Mouse (Mus musculus) ES-CJ7 (cell line): ENCODE measurements around the gene Plod3.
A peak's percentile ranks its signal among the peaks of the same experiment; 100 is the strongest.
"Not testable (repeated sequence)": the region's sequence is repeated elsewhere in the genome, so short reads cannot be mapped to it uniquely, and the experiment has no call there.

Experiments
- DNase-seq: peaks from one replicate; pipeline ENCODE4 v3.0.0; 2011; ENCODE audit warnings: low read depth, low spot score

Gene Plod3

DNA sequence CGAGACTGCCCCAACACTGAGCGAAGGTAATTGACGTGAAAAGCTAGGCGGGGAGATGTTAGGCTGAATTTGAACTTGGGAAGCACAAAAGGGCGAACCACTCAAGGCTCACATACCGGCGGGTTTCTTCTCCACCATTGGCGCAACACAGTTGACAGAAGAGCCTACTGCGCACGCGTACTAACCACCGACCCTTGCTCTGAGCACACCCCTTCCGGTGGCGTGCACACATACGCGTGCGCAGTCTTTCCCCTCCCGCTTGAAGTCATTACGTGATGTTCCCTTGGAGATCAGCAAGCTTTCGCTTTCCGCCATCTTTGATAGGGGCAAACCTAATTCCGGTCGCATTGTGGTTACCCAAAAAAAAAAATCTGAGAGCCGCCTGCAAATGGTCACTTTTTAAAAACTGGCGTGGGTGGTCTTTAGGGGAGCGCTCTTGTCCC lies at the start of gene Plod3:
Gene Plod3, plus strand, starts transcription at position 325 of the 443 bp plus-strand sequence.
- peak; percentile 100 for DNase-seq

DNA sequence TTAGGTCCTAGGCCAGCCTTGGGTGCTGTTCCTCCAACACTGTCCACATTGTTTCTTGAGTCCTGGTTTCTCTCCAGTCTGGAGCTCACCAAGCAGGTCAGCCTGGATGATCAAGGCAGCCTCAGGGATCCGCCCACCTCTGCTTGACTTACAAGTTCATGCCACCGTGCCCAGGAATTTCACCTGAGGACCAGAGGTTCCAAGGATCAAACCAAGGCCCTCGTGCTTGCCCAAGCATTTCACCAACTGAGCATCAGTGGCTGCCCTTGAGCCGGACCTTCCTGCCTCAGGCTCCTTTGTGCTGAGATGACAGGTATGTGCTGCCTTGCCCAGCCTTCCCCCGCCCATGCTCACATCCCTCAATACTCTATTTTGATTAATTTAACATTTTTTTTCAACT lies 49.2 kb upstream of the Plod3 start:
- no peak for DNase-seq

DNA sequence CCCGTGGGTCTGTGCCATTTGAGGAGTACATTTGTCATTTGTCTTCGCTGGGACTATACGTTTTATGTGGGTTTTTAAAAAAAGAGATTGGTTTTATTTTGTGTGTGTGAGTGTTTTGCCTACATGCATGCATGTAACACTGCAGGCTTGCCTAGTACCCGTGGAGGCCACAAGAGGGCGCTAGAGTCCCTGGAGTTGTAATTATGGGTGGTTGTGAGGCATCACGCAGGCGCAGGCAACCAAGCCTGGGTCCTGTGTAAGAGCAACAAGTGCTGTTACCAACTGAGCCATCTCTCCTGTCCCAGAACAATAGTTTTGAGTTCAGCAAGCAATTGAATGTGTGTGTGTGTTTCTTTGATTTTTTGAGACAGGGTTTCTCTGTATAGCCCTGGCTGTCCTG lies 47.5 kb upstream of the Plod3 start:
- DNase-seq = peak; percentile 75

DNA sequence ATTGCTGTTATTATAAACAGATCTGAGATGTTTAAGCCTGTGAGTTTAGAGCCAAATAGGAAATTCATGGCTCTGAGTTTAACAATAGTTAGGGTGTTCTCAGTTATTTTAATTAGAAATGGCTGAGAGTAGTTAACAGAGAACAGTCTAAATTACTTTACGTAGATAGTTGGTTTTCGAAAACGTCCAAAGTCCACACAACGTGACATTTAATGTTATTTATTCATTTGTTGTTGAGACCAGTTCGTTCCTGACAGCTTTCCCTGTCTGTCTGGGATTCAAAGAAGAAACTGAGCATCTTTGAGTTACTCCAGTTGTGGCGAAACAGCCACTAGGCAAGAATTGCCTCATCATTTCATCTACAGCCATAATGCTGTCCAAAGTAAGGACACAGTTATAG lies 46.8 kb upstream of the Plod3 start:
- DNase-seq = not testable (repeated sequence)

DNA sequence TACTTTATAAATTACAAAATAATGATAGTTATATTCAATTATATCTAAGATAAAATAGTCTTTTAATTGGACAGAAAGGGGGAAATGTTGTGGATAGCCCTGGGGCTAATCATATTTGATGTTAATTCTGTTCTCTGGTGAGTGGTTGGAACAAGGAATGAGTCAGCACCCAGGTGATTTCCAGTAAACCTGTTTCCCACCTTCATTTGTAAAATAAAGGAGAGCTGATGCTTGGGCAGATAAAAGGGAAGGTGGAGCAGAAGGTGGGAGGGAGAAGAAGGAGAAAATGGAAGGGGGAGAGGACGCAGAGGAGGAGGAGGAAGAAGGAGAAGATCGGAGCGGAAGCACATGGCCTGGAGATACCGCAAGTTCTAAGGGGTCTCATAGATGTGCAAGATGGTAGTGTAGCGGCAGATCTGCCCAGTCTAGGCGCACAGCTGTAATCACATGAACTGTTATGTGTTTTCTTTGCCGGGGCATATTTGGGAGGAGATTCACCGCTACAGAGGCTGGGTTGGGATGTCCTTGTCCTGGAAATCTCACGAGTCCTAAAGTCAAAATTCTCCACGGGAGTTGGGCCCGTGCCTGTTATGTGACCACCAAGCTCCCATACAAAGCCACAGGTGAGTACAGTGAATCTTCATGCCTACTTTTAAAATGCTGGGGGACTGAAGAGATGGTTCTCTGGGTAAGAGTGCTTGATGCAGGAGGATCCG lies 45.8 kb upstream of the Plod3 start:
- DNase-seq = peak; percentile 85

DNA sequence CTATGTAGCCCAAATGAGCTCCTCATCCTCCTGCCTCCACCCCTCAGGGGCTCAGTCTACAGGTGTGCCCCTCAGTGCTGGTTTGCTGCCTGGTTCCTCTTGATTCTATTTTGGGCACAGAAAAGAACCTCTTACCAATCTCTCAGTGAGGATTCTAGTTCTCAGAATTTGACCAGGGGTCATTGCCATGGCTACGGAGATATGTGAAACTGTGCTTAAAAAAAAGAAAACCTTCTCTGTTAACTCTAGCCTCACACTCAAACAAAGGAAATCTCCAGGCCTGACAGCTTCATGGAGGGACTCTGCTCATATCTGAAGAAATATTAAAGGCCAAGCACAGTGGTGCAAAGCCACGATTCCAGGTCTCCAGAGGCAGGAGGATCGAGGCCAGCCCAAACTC lies 44.0 kb upstream of the Plod3 start:
- no peak for DNase-seq

DNA sequence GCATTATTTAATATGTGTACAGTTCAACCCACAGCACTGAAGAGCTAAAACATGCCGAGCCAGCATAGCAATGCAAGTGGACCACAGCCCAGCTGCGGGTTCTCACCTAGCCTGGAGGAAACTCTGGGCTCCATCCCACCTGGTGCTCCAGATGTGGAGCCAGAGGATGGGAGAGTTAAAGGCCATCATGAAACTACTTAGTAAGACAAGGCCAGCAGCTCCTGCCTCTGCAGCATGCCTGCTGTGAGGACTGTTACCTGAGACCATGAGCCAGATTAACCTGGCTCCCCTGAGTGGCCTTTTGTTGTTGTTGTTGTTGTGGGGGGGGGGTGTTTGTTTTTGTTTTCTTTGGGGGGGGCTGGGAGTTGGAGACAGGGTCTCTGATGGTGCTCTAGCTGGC lies 43.4 kb upstream of the Plod3 start:
- DNase-seq = no peak

DNA sequence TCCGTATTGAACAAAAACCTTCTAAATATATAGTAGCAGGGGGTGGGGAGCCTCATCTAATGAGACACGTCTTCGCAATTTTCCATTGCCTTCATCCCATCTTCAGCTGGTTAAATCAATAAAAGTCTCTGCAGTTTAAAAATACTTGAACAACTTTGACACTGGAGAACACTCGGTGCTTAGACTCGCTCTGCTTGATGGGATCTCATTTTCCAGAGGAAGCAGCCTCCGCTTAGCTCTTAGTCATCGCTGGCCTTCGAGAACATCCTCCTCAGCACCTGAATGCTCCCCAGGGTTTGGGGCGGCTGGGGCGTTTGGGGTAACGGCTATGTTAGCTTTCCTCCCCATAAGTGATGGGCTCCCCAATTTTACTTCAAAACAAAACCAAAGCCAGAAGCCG lies 41.7 kb upstream of the Plod3 start:
- no peak for DNase-seq

DNA sequence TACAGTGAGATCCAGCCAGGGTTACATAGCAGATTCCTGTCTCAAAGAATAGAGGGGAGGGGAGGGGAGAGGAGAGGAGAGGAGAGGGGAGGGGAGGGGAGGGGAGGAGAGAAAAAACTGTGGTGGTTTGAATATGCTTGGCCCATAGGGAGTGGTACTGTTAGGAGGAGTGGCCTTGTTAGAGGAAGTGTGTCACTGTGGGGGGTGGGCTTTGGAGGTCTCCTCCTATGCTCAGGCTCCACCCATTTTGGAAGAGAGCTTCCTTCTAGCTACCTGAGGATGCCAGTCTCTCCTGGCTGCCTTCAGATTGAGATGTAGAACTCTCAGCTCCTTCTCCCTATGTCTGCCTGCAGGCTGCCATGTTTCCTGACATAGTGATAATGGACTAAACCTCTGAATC lies 38.9 kb upstream of the Plod3 start:
- peak; percentile 71 for DNase-seq

DNA sequence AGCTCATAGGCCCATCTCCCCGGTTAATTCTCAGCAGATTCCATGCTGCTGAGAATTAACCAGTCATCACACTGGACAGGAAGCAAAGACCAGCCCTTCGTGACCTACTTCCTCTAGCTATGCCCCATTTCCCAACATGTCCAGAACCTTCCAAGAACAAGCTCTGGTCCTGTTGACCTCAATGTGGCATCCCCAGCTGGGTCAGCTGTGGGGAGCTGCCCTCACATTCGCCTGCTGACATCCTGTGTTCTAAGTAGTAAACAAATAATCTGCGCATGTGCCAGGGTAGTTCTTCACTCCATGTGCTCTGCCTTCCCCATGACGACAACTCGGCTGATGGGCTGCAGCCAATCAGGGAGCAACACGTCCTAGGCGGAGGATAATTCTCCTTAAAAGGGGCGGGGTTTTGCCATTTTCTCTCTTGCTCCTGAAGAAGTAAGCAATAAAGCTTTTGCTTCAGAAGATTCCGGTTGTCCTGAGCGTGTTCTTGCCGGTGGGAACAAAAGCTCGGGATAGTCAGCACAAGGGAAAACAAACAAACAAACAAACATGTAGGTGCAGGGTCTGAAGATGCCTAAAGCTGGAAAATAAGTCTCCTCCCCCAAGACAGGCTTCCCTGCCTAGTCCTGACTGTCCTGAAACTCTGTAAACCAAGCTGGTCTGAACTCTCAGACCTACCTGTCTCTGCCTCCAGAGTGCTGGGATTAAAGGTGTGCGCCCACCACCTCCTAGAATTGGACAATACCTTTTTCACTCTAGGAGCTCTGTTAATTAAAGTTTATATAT lies 37.1 kb upstream of the Plod3 start:
- DNase-seq = not testable (repeated sequence)

DNA sequence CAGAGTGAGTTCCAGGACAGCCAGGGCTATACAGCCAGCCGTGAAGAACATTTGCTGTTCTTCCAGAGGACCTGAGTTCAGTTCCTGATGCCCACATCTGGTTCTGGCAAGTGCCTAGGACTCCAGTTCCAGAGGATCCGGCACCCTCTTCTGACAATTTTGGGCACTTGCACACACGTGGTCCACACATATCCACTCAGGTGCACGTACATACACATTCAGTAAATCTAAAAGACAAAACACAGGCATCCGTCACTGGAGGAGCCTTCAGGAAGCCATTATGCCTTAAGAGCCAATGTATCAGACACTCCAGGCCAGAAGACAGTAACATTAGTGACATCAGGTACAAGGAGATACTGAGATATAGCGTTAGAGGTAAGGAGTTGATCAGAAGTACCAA lies 36.3 kb upstream of the Plod3 start:
- peak; percentile 52 for DNase-seq

DNA sequence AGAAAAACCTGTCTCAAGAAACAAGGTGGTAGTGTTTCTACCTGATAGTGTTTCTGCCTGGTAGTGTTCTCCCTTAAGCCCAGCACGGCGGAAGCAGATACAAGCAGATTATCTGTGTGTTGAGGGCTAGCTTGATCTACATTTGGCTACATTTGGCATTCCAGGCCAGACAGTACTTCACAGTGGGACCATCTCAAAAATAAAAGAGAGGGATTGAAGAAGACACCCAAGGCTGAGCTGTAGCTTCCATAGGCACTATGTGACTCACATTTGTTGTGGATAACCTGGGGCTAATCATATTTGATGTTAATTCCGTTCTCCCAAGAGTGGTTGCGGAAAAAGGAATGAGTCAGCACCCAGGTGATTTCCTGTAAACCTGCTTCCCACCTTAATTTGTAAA lies 34.7 kb upstream of the Plod3 start:
- peak; percentile 58 for DNase-seq

DNA sequence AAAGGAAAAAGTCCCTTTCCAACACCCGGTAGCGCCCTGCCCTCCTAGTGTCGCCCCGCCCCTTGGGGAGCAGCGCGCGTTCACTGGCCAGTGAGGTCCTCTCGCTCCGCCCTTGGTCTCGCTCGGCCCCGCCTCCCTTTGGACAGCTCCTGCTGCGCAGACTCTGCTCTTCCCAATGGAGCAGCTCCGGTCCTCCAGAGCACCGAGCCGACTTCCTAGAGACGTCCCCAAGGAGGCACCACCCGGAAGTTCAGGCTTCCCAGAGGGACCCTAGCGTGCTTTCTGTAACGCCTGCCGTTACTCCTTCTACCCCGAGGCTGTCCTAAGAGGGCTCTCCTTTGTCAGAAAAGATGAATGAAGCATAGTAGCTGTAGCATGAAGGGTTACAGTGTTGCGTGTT lies 33.8 kb upstream of the Plod3 start, which contains the start of gene Fis1:
Gene Fis1, plus strand, starts transcription at position 261 of the 400 bp plus-strand sequence.
- peak; percentile 99 for DNase-seq

DNA sequence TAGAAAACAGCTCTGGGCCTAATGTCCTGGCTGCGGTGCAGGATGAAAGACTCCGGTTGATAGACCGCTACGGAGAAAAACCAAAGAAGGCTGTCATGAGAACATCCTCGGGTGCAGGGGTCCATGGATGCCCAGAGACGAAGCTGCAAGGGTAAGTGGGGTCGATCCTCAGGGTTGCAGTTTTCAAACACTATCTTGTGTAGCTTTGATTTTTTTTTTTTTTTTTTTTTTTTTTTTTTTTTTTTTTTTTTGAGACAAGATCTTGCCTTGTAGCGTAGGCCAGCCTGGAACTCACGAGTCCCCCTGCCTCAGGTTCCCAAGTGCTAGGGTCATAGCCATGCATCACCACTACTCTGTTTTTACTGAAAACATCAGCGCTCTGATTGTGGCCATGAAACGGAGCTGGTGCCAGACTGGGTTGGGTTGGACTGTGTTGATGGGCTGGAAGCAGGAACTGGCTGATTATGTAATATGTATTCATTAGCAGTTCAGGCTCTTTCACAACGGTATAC lies 33.3 kb upstream of the Plod3 start:
- no peak for DNase-seq

DNA sequence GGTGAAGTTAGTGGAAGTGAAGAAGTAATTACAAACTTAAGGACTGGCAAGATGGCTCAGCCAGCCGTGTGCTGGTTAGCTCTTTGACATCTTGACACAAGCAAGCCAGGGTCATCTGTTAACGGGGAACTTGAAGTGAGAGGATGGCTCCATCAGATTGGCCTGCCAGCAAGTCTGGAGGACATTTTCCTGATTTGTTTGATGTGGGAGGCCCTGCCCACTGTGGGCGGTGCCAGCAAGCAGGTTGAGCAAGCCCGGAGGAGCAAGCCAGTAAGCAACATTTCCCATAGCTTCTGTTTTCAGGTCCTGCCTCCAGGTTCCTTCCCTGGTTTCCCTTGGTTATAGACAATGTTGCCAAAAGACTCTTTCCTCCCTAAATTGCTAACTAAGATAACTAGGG lies 31.2 kb upstream of the Plod3 start:
- DNase-seq = no peak

DNA sequence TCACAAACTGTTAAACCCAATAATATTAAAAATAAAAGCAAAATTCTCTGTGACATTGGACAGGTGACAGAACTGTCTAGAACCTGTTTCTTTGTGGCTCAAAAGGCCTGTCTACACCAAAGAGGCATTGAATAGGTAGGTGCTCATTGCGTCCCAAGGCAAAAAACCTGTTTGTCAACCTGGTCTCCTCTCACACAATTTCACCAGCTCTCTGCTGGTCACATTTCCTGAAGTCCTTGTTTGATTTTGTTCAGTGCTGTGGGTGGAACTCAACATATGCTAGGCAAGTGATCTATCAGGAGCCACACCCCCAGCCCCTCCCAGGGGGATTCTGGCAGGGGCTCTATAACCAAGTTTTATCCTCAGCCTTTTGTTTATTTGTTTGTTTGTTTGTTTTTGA lies 29.6 kb upstream of the Plod3 start:
- no peak for DNase-seq

DNA sequence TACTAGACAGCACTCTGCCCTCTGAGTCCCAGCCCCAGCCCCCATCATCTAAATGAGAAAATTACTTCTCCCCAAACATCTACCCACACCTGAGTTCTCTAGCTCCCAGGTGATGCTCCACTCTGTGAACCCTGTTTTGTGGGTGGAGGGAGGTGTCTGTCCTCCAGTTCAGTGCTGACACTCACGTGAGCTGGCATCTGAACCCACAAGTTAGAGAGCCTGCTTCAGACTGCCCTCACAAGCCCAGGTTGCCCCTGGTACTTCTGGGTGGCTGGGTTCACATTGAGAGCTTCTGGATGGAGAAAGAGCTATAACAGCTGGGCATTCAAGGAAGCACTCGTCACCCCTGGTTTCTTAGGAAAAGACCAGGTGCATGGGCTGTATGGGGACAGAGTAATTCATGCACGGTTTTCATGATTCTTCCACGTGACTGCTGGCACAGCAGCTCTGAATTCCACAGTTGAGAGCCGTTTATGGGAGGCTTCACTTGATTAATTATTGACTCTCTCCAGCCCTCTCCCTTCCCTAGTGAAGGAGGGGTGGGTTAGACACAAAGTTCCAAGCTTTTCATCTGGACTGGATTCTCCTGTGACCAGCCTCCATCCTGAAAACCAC lies 27.7 kb upstream of the Plod3 start:
- no peak for DNase-seq

DNA sequence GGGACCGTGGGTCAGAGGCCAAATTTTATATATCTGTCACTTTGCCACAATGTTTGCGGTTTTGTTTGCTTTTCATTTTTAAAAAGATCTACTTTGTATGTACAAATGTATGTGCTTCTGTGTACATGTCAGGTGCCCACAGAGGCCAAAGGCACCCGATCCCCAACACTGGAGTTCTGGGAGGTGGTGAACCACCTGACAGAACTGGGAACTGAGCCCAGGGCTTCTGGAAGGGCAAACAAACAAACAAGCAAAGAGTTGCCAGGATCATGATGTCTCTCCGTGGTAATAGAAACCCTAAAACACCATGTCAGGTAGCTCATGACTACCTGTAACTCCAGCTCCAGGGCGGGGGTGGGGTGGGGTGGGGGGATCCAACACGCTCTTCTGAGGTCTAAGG lies 26.8 kb upstream of the Plod3 start:
- no peak for DNase-seq

DNA sequence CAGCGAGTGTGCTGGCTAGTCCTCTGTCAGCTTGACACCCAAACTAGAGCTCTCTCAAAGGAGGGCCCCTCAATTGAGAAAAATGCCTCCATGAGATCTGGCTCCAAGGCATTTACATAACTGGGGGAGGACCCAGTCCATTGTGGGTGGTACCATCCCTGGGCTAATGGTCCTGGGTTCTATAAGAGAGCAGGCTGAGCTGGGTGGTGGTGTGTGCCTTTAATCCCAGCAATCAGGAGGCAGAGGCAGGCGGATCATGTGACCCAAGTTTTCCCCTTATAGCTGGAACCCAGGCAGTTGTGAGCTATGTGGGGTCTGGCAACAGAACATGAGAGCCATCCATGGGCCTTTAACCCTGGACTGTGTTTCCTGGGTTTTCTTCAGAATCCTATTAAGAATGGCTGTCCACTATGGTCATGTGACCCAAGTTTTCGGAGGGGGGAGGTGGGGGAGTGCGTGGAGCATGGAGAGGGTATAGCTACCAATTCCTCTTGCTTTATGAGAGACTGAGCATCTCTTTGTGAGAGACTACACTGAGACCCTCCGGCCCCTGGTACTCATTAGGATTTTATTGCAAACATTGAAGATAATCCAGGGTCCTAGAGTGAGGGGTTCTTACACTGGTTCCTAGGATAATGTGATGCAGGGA lies 25.4 kb upstream of the Plod3 start:
- no peak for DNase-seq

DNA sequence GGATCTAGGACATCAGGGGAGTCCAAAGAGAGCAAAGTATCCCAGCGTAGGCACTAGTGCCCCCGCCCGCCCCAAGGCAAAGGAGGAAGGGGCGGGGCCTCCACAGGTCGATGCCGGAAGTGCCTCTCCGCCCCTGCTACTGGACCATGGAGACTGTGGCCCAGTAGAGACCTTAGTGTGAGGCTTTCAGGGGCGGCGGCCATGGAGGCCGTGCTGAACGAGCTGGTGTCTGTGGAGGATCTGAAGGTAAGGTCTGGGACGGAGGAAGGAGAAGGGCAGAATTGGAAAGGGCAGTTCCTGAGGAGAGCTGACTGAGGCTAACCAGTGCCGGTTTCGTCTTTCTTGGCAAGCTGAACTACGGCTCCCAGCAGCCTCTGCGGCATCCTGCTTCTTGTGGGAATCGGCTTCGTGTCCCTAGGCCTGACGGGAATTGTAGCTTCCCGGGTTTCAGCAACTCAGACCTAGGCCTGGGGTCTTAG lies 24.8 kb upstream of the Plod3 start:
- peak; percentile 88 for DNase-seq

DNA sequence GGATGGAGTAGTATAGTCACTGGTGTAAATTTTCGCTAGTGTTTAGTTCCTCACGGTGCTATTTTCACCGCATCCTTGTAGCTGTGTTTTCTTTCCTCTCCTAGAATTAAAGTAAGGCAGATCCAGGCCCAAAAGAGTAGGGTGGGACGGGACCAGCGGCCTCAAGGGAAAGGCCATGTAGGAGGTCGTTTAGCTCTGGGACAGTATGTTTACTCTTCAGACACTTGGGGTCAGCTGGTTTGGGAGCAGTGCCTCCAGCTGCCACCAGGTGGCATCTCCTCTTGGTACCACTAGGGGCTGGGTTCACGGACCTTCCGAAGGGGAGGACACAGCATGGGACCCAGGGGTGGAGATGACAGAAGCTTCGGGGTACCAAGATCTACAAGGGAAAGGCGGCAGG lies 24.3 kb upstream of the Plod3 start:
- peak; percentile 84 for DNase-seq
